Mouse (Mus musculus) kidney, adult 2 months (tissue): ENCODE data around the gene Dtx1. TPM values are rescaled to one million over a fixed set of nuclear protein-coding genes. Genes with fewer than 3 reads are reported as not detected.

Experiments
- DNase-seq: peaks from one replicate; pipeline ENCODE4 v3.0.0; 2021
- H3K27ac ChIP-seq: fragments of 200-500 bp; 2 replicates; pipeline ENCODE4 v1.5.1; 2012; ENCODE audit warnings: low read depth, low read length, control low read depth, inconsistent platforms; ENCODE audit not compliant: insufficient read depth
- H3K27me3 ChIP-seq: fragments of 200-500 bp; replicated peaks from 2 replicates; pipeline ENCODE4 v1.6.1; 2012; ENCODE audit warnings: mild to moderate bottlenecking, moderate library complexity, low read length, inconsistent platforms; ENCODE audit not compliant: control insufficient read depth, insufficient read depth
- H3K36me3 ChIP-seq: fragments of 200-500 bp; 2 replicates; pipeline ENCODE4 v1.6.1; 2012; ENCODE audit warnings: mild to moderate bottlenecking, moderate library complexity, low read length, inconsistent platforms; ENCODE audit not compliant: control insufficient read depth, insufficient read depth
- H3K4me1 ChIP-seq: fragments of 200-500 bp; 2 replicates; pipeline ENCODE4 v1.6.1; 2011; ENCODE audit warnings: low read length; ENCODE audit not compliant: control insufficient read depth, insufficient read depth
- H3K4me3 ChIP-seq: fragments of 200-500 bp; 2 replicates; pipeline ENCODE4 v1.5.1; 2011; ENCODE audit warnings: mild to moderate bottlenecking, low read depth, low read length, control low read depth; ENCODE audit not compliant: insufficient read depth
- CTCF ChIP-seq: fragments of 200-500 bp; conservative IDR thresholded peaks from 2 replicates; pipeline ENCODE4 v1.5.1; 2011; ENCODE audit warnings: low read depth, mild to moderate bottlenecking, control low read depth, low read length, moderate library complexity, mixed read lengths; ENCODE audit not compliant: insufficient read depth, insufficient read length
- POLR2A ChIP-seq: fragments of 200-500 bp; IDR thresholded peaks from one replicate; pipeline ENCODE4 v1.6.1; 2011; ENCODE audit warnings: low read depth, low read length, control low read depth
- WGBS: fragments of 180-500 bp; shearing (Covaris S2); methylation state at CpG from one replicate; pipeline ENCODE4 v1.1.7; 2018; 5-methylcytosine and 5-hydroxymethylcytosine counted together
- polyA plus RNA-seq: library from polyadenylated mRNA; depleted of rRNA; stranded (reverse); fragments of >200 nt; gene quantifications from 2 replicates; pipeline ENCODE4 v1.2.3, GENCODE M21; 2012

The Dtx1 gene
- polyA plus RNA-seq, 1 experiment = 4.4 TPM

- no peak overlapping the region for H3K4me3 ChIP-seq
- TF ChIP-seq CTCF = no peak
- TF ChIP-seq POLR2A = no peak
- no peaks in the 10 kb centered on the region for H3K36me3 ChIP-seq
- DNase-seq = no peak
- no peaks in the 10 kb centered on the region for H3K4me1 ChIP-seq
- no peak overlapping the region for H3K27ac ChIP-seq
- 69% methylated on average over 10 of the region's 10 CpGs for WGBS
- no peaks in the 10 kb centered on the region for H3K27me3 ChIP-seq
Observed at GRCm38 (mm10) chr5:120717136-120717535, 5.4 kb upstream of the Dtx1 start.

GRCm38 (mm10) chr5:120714314-120714713 is 2.6 kb upstream of the Dtx1 start:
- 5% methylated on average over 16 of the region's 16 CpGs for WGBS
- peak; percentile 50 for DNase-seq
- Histone ChIP-seq H3K36me3 (no peaks in the 10 kb centered on the region), H3K4me1 (no peaks in the 10 kb centered on the region), H3K4me3 (no peak overlapping the region), H3K27ac (no peak overlapping the region), H3K27me3 (peaks cover 2% of the 10 kb centered on the region)
- TF ChIP-seq CTCF (peak; percentile 80), POLR2A (no peak)

GRCm38 (mm10) chr5:120712721-120713120 is 994 bp upstream of the Dtx1 start:
- Histone ChIP-seq H3K4me3 (no peak overlapping the region), H3K4me1 (no peaks in the 10 kb centered on the region), H3K27ac (no peak overlapping the region), H3K36me3 (no peaks in the 10 kb centered on the region), H3K27me3 (peaks cover 2% of the 10 kb centered on the region)
- no peak for DNase-seq
- 82% methylated on average over 8 of the region's 8 CpGs for WGBS
- TF ChIP-seq CTCF = no peak
- TF ChIP-seq POLR2A = no peak

GRCm38 (mm10) chr5:120711416-120711815 is 311 bp downstream of the Dtx1 start:
- Histone ChIP-seq H3K36me3 (no peaks in the 10 kb centered on the region), H3K27me3 (peaks cover 2% of the 10 kb centered on the region), H3K27ac (no peak overlapping the region), H3K4me3 (peak overlapping the region; percentile 20; the same call in 1 of the 2 replicates), H3K4me1 (no peaks in the 10 kb centered on the region)
- TF ChIP-seq POLR2A = no peak
- TF ChIP-seq CTCF = no peak
- 3% methylated on average over 42 of the region's 43 CpGs for WGBS
- peak; percentile 10 for DNase-seq

- Histone ChIP-seq H3K27ac (no peak overlapping the region), H3K27me3 (peaks cover 2% of the 10 kb centered on the region), H3K4me1 (no peaks in the 10 kb centered on the region), H3K4me3 (peak overlapping the region; percentile 0; the same call in 1 of the 2 replicates), H3K36me3 (no peaks in the 10 kb centered on the region)
- WGBS = 1% methylated on average over 30 of the region's 34 CpGs
- no peak for DNase-seq
- TF ChIP-seq CTCF (no peak), POLR2A (no peak)
Observed at GRCm38 (mm10) chr5:120710826-120711248, 890 bp downstream of the Dtx1 start.

- H3K4me1 ChIP-seq = no peaks in the 10 kb centered on the region
- H3K4me3 ChIP-seq = peak overlapping the region; percentile 0; the same call in 1 of the 2 replicates
- no peak for DNase-seq
- WGBS = 5% methylated on average over 40 of the region's 40 CpGs
- TF ChIP-seq CTCF (no peak), POLR2A (no peak)
- H3K27ac ChIP-seq = no peak overlapping the region
- H3K27me3 ChIP-seq = peaks cover 2% of the 10 kb centered on the region
- H3K36me3 ChIP-seq = no peaks in the 10 kb centered on the region
Observed at GRCm38 (mm10) chr5:120710161-120710825, 1.4 kb downstream of the Dtx1 start.

- H3K4me1 ChIP-seq = no peaks in the 10 kb centered on the region
- H3K27ac ChIP-seq = no peak overlapping the region
- no peaks in the 10 kb centered on the region for H3K36me3 ChIP-seq
- H3K27me3 ChIP-seq = peaks cover 2% of the 10 kb centered on the region
- no peak overlapping the region for H3K4me3 ChIP-seq
- no peak for TF ChIP-seq POLR2A
- no peak for TF ChIP-seq CTCF
- no peak for DNase-seq
- WGBS = 45% methylated on average over 13 of the region's 13 CpGs
Observed at GRCm38 (mm10) chr5:120706976-120707375, 4.8 kb downstream of the Dtx1 start.
